Mouse (Mus musculus): ENCODE measurements around the gene Sgms1. TPM values are rescaled to one million over a fixed set of nuclear protein-coding genes. Genes with fewer than 3 reads are reported as not detected.
"Not testable (repeated sequence)": the region's sequence is repeated elsewhere in the genome, so short reads cannot be mapped to it uniquely, and the experiment has no call there.

The Sgms1 gene
- polyA plus RNA-seq, 1 experiment from 2014 or later, result 36.7 TPM

GRCm38 (mm10) chr19:32087736-32088470 is 301.6 kb downstream of the Sgms1 start:
- H3K9me3 ChIP-seq (replicated peaks), result no peaks in the 10 kb centered on the region
- no peaks in the 10 kb centered on the region for H3K27me3 ChIP-seq
- H3K4me1 ChIP-seq (replicated peaks), result no peaks in the 10 kb centered on the region
- no peak for ATAC-seq (replicated peaks; ENCODE audit: insufficient number of reproducible peaks, insufficient read depth, low FRiP score, low read depth)
- H3K36me3 ChIP-seq, result no peaks in the 10 kb centered on the region
- H3K27ac ChIP-seq, result no peak overlapping the region
- no peak overlapping the region for H3K4me3 ChIP-seq
- no peak overlapping the region for H3K4me2 ChIP-seq
- 72% methylated on average over 6 of the region's 6 CpGs for WGBS
- no peak overlapping the region for H3K9ac ChIP-seq

GRCm38 (mm10) chr19:32084813-32085212 is 304.7 kb downstream of the Sgms1 start:
- 41% methylated on average over 1 of the region's 1 CpGs for WGBS
- H3K9ac ChIP-seq; H3K4me3 ChIP-seq; H3K36me3 ChIP-seq; H3K27me3 ChIP-seq; H3K27ac ChIP-seq; H3K9me3 ChIP-seq (replicated peaks); H3K4me2 ChIP-seq; ATAC-seq (replicated peaks; ENCODE audit: insufficient number of reproducible peaks, insufficient read depth, low FRiP score, low read depth); H3K4me1 ChIP-seq (replicated peaks): not testable (repeated sequence)

Other genes starting within 250 kb of the Sgms1 start
- gene Rpl9-ps6, start 76.9 kb upstream of the Sgms1 start, polyA plus RNA-seq (2015; fragmentation: Nextera tagmentation; extraction: Ambion mirVana), result 55.3 and 74.5 TPM in 2 replicates
- gene Minpp1, start 96.1 kb upstream of the Sgms1 start, polyA plus RNA-seq (2015; fragmentation: Nextera tagmentation; extraction: Ambion mirVana), result 44.0 and 47.8 TPM in 2 replicates
- gene Papss2, start 206.1 kb upstream of the Sgms1 start, polyA plus RNA-seq (2015; fragmentation: Nextera tagmentation; extraction: Ambion mirVana), result 6.7 and 7.8 TPM in 2 replicates